Mouse (Mus musculus) CD4-positive naive resting alpha-beta T cell, adult 57 days (primary cell): ENCODE measurements around the gene Gm3488. TPM values are rescaled to one million over a fixed set of nuclear protein-coding genes. Genes with fewer than 3 reads are reported as not detected.

Experiments
- total RNA-seq: library from RNA; stranded (reverse); gene quantifications from one replicate; pipeline ENCODE4 v1.2.4, GENCODE M21; 2023

Gene Gm3488
- total RNA-seq: not detected

GRCm38 (mm10) chr14:5501374-5501773 is at the start of gene Gm3488:
Gene Gm3488, plus strand, starts transcription at chr14:5501674.

DNA sequence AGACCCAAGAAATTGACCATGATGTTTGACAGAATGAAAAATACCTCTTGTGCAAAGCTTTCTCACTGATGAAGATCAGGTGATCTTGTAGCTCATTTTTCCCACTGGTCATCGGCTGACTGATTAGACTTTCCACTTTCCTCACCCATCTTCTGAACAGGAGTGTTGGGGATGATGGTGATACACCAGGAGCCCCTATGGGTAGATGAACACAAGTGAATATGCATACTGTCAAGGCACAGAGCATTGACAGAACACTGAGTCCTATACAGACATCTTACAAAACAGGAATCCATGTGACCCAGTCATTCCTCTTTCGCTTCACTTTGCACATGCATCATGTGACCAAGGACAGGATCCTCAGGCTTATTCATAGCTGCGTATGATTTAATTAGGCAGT is 46.1 kb upstream of the Gm3488 start, which contains the start of gene Gm3194:
TSS of gene Gm3194 (minus strand) at position 101 of the 400 bp plus-strand sequence.

DNA sequence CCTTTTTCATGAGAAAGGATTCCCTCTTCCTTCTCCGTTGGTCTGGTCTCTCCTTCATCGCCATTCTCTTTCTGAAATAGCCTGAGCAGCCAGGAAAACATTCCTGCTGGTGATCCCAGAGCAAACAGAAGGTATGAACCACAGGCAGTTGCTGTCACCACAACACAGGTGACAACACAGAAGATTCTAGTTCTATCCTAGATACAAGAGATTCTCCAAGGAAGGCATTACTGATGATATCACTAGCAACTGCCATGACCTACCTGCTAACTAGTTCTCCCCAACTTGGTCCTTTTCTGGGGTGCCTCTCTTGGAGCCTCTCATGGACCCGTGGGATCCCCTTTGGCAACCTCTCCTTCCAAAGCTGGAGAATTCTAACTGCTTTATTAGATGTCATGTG is 23.7 kb upstream of the Gm3488 start, which contains the start of gene Gm8246:
TSS of gene Gm8246 (minus strand) at position 101 of the 400 bp plus-strand sequence.

DNA sequence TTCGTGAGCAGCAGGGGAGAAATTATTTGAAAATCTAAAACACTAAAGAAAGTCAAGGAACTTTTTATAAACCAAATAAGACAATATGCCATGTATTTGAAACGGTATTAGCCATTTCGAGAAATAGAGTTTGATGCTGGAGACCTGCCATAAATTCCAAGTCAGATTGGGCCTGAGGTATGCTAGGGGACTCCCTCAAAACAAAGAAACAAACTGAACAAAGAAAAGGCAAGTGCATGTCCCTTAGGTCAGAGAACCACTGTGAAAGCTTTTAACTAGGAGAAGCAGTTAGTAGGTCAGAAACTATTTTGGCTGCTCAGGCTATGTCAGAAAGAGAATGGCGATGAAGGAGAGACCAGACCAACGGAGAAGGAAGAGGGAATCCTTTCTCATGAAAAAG is 17.6 kb upstream of the Gm3488 start, which contains the start of gene Gm3187:
TSS of gene Gm3187 (plus strand) at position 301 of the 400 bp plus-strand sequence.

GRCm38 (mm10) chr14:5538196-5538595 is 36.7 kb downstream of the Gm3488 start, which contains the start of gene Gm3532:
Gene Gm3532, plus strand, starts transcription at chr14:5538496.

Other genes with a start within 250 kb of the Gm3488 start
- not detected for gene Gm3526, start 241.1 kb upstream of the Gm3488 start, total RNA-seq
- not detected for gene Gm3542, start 166.7 kb upstream of the Gm3488 start, total RNA-seq
- gene Gm3500, start 112.6 kb upstream of the Gm3488 start, total RNA-seq: not detected
- gene Gm3194, start 46.2 kb upstream of the Gm3488 start, total RNA-seq: not detected
- not detected for gene Gm8246, start 23.8 kb upstream of the Gm3488 start, total RNA-seq
- gene Gm3187, start 17.5 kb upstream of the Gm3488 start, total RNA-seq: not detected
- not detected for gene Gm3532, start 36.8 kb downstream of the Gm3488 start, total RNA-seq
- gene Gm8265, start 131.4 kb downstream of the Gm3488 start, total RNA-seq: not detected
- not detected for gene Gm9603, start 185.8 kb downstream of the Gm3488 start, total RNA-seq
- gene Gm3373, start 239.9 kb downstream of the Gm3488 start, total RNA-seq: not detected